Mouse (Mus musculus) G1E (cell line): ENCODE results near the gene Pfkm.

Experiments used
- CTCF ChIP-seq: IDR thresholded peaks from 2 replicates; pipeline ENCODE4 v1.5.1; 2012; ENCODE audit warnings: low read depth, low read length, inconsistent platforms, mixed read lengths
- GATA1 ChIP-seq: IDR thresholded peaks from 2 replicates; pipeline ENCODE4 v1.6.1; 2012; ENCODE audit warnings: borderline replicate concordance, low read length, inconsistent platforms, mixed read lengths
- TAL1 ChIP-seq: conservative IDR thresholded peaks from 2 replicates; pipeline ENCODE4 v1.6.1; 2012; ENCODE audit warnings: low read depth, low read length, inconsistent platforms, mixed read lengths

GRCm38 (mm10) chr15:98051685-98052084, 40.7 kb upstream of the Pfkm start:
- TF ChIP-seq CTCF = no peak
- TF ChIP-seq GATA1 = no peak
- no peak for TF ChIP-seq TAL1
